Mouse (Mus musculus) mouse trophoblast stem cell (cell line): ENCODE results near the gene Camk1d.
"Not testable (repeated sequence)": the region's sequence is repeated elsewhere in the genome, so short reads cannot be mapped to it uniquely, and the experiment has no call there.

Experiments used
- in situ Hi-C, 2 experiments: fragments of 300-500 bp; cut with MseI, MboI; formaldehyde crosslinking; loops; 2 replicates in 1 of 2; 3 replicates in 1 of 2; pipeline ENCODE4 v1.15.1; 2025

Camk1d gene

GRCm38 (mm10) chr2:5403850-5404249 lies 310.5 kb downstream of the Camk1d start:
- in situ Hi-C loops = loop anchor here in 1 of 2 experiments (25.0 kb wide), 1 partner anchor 317 kb away; no protein-coding TSS in a partner anchor

- in situ Hi-C loops = loop anchor here in 1 of 2 experiments (25.0 kb wide), 1 partner anchor 315 kb away; no protein-coding TSS in a partner anchor
Observed at GRCm38 (mm10) chr2:5402036-5402435, 312.3 kb downstream of the Camk1d start.

- in situ Hi-C loops = no loop called here
Observed at GRCm38 (mm10) chr2:5398505-5398904, 315.8 kb downstream of the Camk1d start.

- in situ Hi-C loops = no loop called here
Observed at GRCm38 (mm10) chr2:5398043-5398442, 316.3 kb downstream of the Camk1d start.

GRCm38 (mm10) chr2:5397468-5397867 lies 316.8 kb downstream of the Camk1d start:
- in situ Hi-C loops = no loop called here

GRCm38 (mm10) chr2:5396415-5396814 lies 317.9 kb downstream of the Camk1d start:
- in situ Hi-C loops = no loop called here

DNA sequence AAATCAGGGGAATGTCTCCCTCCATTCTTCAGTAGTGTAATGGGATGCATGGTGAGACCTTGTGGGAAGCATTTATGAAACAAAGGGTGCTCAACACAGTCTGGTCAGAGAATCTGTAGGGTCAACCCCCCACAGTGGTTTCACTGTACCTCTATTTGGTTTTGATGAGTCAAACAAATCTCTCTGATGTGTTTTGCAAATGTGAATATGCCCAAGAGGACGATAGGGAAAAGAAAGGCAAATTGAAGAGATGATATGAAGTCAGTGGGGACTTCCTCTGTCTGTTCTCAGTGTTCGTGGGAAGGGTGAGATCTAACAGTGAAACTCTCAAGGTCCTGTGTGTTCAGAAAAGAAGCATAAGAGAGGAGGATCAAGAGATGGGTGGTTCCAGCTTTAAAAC lies 318.4 kb downstream of the Camk1d start:
- in situ Hi-C loops = no loop called here

GRCm38 (mm10) chr2:5392921-5393320 lies 321.4 kb downstream of the Camk1d start:
- in situ Hi-C loops = no loop called here

DNA sequence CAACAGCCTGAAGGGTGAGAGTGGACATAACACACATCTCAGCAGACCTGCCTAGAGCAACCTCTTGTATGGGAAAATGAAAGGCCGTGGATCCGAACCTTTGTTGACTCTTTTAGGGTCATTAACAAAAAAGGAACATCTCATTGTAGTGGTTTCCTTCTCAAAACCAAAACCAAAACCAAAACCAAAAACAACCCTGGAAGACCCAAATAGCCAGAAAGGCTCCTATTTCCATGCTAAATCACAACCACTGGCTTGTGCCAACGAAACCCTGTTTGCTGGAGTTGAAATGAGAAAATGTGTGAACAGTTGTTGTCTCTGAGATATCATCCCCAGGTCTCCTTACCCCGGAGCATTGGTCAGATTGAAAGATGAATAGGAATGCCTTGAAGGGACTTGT lies 321.8 kb downstream of the Camk1d start:
- in situ Hi-C loops = no loop called here

DNA sequence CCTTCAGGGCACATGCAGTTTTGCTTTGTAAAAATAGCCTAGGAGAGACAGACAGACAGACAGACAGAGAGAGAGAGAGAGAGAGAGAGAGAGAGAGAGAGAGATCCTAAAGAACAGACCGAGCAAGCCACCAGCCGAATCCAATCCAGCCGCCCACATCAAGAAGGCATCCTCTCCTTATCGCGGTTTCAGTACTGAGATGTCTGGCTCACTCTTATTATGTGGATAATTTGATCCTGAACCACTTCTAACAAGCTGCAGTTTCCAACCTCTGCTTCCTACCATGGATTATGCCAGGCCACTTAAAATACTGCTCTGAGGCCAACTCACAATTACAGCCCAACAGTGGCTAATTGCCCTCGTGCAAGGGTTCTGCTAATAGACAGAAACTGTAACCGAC lies 325.9 kb downstream of the Camk1d start:
- in situ Hi-C loops = no loop called here

DNA sequence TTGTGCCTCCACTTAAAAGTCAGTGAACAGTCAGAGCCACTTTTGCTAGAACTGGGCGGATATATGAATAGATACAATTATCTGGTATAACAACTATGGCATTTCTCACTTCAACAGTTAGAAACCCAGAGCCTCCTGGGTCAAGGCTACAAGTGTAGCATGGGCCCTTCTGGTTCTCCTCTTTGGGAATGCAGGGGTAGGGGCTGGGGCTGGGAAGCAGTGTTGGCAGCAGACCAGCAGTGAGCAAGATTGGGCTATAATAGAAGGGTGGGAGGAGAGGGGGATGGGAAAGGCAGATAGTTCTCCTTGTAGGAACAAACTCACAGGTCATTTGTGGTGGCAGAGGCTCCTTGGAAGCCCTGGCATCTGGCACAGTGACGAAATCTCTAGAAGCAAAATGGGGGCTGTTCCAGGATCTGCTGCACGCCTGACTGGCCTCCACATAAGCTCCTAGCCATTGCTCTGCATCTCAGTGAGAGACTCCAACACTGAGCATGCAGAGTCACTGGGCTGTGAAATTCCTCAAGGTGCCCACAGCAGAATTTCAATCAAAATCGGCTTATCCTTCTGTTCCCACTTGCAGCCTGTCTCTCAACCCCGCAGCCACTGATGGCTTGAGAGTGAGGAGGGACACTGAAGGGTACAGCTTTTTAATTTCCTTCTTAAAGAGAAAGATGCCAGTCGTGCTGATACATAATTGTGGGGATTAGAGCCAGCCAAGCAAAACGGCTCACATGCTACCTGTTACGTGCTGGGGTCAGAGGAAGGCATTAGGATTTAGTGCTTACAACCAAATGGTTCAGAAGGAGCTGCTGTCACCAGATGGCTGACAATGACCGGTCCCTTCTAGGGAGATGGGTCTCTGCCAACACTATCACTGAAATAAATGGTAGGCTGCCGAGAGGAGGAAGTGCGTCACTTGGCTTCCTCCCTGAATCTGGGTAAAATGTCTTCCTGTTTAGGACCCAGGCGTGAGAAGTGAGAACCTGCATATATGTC lies 332.3 kb downstream of the Camk1d start:
- in situ Hi-C loops = no loop called here

GRCm38 (mm10) chr2:5380973-5381372 lies 333.3 kb downstream of the Camk1d start:
- in situ Hi-C loops = no loop called here

DNA sequence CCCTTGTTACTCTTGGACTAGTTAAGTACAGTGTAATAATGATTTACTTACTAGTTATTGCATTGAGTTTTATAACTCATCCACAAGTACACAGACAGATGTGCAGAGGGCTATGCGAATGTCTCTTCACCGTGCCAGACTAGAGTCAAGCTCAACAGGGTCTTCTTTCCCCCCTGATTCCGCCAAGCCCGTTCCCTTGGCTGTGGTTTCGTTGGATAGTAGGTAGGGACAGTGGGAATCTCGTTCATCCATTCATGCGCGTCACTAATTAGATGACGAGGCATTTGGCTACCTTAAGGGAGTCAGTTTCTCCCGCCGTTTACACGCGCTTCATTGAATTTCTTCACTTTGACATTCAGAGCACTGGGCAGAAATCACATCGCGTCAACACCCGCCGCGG lies 335.4 kb downstream of the Camk1d start:
- in situ Hi-C loops = not testable (repeated sequence)

DNA sequence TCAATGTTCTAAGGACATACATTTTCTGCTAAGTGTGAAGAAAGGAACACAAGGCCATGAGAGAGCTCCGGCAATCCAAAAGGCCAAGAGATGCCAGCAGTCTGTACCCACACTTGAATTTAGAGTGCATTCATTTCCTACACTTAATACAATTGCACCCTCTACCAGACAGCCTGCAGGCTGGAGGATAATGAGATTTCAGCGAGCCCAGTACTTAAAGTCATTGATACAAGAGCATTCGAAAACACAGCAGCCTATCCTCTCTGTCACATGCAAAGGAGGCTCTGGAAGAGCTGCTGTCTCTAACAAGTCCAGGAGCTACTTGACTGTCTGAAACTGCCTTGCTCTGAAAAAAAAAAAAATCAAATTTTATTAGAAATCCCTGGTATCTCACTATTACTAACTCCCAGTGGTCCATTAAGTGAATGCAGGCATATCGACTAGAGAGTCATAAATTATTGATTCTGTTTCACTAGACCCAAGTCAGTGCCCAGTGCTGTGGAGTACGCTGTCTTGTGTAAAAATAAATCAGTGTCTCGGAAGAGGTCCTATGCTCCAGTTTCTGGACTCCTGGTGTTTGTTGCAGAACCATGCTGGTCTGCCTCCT lies 336.1 kb downstream of the Camk1d start:
- in situ Hi-C loops = no loop called here

DNA sequence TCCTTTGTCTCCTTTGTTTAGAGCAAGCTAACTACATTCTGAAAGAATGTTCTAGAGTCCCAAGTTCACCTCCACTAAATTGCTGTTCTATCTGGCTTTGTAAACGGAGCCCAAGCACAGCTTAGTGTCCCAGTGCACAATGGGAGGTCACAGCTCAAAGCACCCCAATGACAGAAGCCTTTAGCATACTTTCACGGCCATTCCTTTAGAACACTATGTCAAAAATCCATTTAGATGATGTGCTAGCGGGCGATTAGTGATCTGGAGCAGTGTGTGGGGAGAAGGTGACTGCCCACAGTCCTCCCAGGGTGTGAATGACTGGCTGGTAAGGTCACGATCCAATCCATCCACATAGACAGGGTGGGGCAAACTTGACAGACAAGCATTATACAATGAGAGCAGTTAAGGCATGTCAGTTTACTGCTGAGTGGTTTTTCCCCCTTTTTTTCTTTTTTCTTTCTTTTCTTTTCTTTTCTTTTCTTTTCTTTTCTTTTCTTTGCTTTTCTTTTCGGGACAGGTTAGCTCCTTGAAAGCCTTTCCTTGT lies 341.4 kb downstream of the Camk1d start:
- in situ Hi-C loops = no loop called here

DNA sequence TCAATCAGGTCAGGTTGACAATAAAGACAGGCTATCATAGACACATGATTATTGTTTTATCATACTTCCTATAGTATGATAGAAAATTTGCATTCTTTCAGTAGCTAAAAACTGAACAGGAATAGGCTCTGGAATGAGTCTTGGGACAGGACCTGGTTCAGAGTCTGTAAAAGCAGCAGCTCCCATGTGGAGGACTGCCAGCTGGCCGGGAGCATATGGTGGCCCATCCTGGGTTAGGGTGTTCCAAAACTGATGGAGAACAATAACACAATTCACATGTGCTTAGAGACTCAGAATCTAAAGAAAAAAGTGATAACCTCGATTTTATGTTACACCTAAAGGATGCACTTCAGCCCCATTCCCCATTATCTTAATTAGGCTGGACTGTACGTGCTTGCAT lies 343.0 kb downstream of the Camk1d start:
- in situ Hi-C loops = no loop called here

GRCm38 (mm10) chr2:5370591-5370990 lies 343.7 kb downstream of the Camk1d start:
- in situ Hi-C loops = no loop called here

DNA sequence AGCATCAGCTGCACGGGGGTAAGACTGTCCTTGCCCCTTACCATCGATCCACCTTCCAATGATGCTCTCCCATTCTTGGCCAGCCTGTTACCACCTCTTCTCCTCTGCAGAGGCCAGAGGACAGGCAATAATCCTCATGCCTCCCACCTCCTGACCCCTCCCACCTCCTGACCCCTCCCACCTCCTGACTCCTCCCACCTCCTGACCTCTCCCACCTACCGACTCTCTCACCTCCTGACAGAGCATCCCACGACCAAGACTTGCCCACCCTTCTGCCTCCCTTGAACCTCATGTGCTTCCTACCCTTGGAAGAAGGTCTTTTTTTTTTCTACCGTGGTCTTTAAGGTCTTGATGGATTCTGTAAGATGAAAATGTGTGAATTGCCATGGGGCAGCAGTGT lies 350.5 kb downstream of the Camk1d start:
- in situ Hi-C loops = no loop called here

DNA sequence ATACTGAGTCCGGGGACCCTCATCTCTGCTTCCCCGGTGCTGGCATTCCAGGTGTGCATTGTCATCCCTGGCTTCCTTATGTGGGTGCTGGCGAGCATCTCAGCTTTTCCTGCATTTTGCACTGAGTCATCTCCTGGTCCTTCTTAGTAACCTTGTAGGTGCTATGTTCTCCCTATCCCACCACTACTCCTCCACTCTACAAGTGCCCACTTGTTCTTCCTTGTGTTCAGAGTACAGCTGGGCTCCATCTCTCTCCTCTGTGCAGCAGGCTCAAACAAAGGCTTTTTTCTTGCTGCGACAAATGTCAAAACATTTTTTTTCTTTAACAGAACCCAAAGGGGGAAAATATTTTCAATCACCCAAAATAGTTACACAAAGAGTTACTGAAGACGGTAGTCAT lies 356.3 kb downstream of the Camk1d start:
- in situ Hi-C loops = no loop called here

- in situ Hi-C loops = no loop called here
Observed at GRCm38 (mm10) chr2:5357056-5357455, 357.3 kb downstream of the Camk1d start.

- in situ Hi-C loops = no loop called here
Observed at GRCm38 (mm10) chr2:5352821-5353522, 361.3 kb downstream of the Camk1d start.

GRCm38 (mm10) chr2:5345344-5345743 lies 369.0 kb downstream of the Camk1d start:
- in situ Hi-C loops = no loop called here
